Mouse (Mus musculus): Measurements from ENCODE around the gene Gca.
"Not testable (repeated sequence)": the region's sequence is repeated elsewhere in the genome, so short reads cannot be mapped to it uniquely, and the experiment has no call there.

The Gca gene

DNA sequence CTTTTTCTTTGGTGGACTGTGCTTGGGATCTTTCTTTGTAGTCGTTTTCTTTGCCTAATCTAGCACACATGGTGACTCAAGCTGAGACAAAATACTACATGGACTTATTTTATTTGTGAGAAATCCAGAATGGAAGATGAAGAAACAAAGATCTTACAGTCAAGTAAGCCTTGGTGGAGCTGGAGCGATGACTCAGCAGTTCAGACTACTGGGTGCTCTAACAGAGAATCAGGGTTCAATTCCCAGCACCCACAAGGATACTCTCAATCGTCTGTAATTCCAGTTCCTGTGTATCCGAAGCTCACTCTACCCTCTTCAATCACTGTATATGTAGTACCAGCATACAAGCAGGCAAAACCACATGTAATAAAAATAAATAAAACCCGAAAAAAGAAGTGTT is 6.2 kb downstream of the Gca start:
- DNase-seq: peak; percentile 33

DNA sequence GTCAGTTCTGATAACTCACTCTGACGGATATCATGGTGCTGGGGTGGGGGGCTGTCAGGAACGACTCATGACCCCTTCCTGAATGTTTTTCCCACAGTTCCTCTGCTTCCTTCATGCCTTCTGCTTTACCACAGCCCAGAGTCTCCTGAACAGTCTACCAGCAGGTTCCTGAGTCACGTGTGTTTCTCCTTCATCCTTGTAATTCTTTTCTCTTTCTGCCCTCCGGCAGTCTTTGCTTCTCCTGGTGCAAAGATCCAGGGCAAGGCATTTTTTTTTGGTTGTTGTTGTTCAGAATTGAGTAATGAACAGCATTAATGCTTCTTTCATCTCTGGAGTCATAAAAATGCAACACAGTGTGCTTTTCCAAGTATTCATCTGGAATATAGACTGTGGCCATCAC is 6.7 kb downstream of the Gca start:
- no peak for DNase-seq

DNA sequence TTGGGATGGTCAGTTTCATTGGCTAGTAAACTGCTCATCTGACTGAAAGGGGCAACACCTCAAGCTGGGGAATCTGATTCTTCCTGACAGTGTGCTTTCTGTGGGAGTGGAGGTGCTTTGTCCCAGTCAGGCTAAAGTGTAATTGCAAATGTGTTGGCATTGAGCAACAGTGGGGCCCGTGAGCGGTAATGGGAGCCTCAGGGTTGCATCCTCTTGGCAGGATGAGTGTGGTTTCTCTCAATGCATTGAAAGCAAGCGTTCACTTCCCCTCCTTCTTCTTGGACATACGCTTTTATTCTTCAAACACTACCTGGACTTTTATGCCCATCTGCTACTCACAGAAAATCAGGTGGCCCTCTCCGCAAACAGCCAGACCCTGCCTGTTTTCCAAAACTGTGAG is 8.7 kb downstream of the Gca start:
- DNase-seq: no peak

DNA sequence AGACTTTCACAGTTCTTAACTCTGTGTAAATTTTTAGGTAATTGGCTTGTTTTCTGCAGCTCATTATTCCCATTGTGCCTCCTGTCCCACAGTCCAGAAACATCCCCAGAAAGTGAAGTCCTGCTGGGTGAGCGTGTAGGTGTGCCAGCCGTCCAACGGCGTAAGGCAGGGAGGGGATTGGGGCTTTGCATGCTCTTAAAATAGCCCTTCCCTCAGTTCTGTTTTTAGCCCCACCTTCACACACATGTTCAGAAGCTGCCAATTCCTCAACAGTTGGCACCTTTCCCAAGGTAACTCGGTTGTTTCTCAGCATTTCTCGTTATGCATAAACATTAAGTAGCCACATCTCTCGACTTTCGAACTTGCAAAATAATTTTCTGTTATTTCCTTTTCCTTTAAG is 17.6 kb downstream of the Gca start:
- DNase-seq: no peak

DNA sequence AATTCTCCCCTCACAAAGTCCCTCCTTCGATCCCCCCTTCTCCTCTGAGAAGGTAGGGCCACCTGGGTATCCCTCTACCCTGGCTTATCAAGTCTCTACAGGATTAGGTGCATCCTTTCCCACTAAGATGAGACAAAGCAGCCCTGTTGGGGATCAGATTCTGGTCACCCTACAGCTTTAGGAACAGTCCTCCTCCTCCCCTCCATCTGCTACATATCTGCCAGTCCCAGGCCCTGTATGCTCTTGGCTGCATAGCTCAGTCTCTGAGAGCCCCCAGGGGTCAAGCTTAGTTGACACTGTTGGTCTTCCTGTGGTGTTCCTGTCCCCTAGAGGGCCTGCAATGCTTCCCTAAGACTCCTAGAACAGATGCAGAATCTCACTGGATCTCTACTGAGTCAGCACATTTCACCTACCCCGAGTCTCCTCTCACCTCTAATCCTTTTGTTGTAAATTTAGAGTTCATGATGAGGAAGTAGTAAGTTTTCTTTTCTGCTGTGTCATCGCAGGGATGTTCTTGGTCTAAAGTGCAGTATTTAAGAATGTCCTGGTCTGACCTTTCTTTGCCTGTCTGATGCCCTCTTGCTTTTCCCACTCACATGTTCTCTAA is 21.0 kb downstream of the Gca start:
- DNase-seq: no peak

DNA sequence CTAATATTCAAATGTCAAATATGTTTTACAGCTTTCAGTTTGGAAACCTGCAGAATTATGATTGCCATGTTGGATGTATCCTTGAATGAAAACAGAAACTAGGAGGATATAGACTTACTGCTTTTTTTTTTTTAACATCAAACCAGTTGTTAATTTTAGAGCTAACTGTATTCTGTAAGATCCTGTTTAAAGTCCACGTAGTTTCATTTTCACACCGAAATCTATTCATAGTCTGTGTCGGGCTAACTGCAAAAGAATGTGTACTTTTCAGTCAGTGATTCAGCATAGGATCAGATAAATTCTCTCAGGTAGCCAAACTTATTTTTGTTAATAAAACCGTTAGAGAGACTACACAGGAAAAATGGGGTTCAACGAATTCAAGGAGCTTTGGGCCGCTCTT is 21.8 kb downstream of the Gca start:
- no peak for DNase-seq

DNA sequence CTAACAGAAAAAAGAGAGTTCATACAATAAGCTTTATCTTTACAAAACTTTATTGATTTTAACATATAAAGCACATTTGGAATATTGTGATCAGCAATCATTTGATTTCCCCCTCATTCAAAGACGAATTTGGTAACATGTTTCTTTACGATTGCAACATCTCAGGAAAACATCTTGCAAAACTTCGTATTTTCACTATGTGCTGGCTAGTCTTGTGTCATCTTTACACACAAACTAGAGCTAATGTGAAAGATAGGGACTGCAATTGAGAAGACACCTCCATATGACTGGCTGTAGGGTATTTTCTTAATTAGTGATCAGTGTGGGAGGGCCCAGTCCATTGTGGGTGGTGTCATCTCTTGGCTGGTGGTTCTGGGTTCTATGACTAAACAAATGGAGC is 42.2 kb downstream of the Gca start:
- DNase-seq: no peak

DNA sequence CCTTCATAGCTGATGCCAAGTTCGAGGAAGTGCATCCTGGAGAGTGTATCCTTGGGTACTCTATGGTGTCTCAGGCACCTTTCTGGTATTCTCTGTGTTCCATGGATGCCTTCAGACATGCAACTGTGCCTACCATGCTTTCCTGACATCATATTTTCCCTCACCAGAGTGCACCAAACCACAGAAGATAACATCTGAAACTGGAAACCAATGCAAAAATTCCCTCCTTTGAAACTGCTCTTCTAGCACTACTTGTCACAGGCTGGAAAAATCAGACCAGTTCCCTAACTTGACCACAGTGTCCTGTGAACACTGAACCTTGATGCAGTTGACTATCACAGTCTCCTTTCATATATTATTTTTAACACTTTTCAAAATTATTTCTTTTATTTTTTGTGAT is 45.5 kb downstream of the Gca start:
- DNase-seq: no peak

DNA sequence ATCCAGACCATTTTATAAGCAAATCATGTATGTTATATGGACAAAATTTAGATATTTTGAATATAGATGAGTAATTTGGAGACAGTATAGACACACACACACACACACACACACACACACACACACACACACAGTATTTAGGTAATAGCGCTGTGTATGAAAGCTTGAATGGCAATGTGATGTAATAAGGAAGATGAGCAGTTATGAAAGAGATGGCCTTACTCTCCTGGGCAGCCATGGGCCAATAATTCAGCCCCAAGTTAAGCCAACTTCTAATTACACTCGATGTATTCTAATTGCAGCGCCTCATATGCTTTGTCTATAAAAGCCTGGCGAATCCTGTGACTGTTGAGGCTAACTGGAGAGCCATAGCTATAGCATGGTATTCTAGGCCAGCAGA is 50.3 kb downstream of the Gca start:
- DNase-seq: not testable (repeated sequence)

DNA sequence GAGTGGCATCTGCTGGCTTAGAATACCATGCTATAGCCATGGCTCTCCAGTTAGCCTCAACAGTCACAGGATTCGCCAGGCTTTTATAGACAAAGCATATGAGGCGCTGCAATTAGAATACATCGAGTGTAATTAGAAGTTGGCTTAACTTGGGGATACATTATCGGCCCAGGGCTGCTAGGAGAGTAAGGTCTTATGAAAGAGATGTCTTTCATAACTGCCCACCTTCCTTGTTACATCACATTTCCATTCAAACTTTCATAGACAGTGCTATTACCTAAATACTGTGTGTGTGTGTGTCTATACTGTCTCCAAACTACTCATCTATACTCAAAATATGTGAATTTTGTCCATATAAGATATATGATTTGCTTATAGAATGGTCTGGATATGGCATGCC is 51.2 kb downstream of the Gca start:
- DNase-seq: no peak

DNA sequence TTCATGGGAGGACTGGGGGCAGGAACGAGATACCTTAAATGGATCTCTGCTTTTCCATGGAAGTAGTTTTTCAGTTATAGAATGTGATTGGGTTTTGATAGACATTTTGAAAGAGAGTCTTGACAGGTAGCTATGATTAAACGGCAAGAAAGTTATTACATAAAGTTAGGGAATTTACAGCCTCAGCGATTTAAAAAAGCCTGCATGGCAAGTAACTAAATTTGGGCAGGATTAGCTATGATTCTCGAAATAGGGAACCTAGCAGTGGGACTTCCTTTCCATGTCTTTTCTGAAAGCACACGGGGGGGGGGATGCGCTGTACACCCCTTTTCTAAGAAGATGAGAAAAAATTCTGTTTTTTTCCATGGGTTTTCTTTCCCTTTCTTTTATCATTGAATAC is 53.2 kb downstream of the Gca start:
- no peak for DNase-seq

DNA sequence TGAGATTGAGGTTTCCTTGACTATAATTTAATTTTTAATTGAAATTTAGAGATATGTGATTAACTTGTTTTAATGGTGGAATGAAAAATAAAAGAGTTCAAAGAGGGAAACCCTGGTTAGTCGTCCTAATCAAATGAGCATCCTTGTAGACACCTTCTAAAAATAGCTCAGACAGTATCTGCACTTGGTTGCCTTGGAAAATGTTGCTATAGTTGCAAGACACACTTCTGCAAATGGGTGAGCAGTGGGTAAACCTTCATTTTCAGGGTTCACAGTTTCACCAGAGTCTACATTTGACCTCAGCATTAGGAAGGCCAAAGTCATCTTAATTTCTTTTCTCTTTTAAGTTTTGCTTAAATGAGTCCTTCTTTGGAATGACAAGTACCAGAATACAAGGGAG is 54.3 kb downstream of the Gca start:
- DNase-seq: no peak

DNA sequence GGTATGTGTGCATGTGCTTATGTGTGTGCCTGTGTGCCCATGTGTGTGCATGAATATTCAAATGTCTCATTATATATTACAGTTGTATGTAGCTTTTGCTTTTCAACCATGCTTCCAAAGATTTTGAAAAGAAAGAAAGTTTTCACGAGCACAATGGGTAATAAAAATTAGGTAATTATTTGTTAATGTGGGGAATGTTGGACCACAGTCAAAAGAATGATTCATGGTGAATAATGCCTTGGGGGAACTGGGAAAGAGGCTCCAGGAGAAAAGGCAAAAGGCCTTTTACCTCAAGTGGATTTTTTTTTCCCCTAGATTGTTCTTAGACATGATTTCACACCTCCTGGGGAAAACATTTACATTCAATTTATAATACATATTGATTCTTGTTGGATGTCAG is 61.9 kb downstream of the Gca start:
- DNase-seq: no peak

DNA sequence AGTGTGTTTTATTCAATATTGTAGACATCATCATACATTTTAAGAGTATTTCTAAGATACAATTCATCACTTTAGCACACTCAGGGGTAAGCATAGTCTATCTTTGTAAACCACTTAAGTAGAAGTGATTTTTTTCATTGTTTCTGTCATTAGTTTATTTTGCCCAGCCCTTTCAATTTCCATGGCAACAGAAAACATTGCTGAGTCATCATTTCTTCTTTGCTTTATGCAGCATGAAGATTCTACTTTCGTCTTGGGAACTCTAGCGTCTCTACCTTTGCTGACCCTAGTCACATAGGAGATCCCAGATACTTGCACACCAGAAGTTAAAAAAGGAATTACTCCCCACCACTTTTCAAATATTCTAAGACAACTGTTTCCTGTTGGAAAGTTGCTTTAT is 63.6 kb downstream of the Gca start:
- no peak for DNase-seq

DNA sequence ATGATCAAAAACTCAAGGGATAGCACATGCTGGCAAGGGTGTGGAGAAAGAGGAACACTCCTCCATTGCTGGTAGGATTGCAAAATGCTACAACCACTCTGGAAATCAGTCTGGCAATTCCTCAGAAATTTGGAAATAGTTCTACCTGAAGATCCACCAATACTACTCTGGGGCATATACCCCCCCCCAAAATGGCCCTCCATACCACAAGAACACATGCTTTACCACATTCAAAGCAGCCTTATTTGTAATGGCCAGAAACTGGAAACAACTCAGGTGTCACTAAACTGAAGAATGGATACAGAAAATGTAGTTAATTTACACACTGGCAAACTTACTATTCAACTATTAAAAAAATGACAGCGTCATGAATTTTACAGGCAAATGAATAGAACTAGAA is 66.6 kb downstream of the Gca start:
- no peak for DNase-seq

DNA sequence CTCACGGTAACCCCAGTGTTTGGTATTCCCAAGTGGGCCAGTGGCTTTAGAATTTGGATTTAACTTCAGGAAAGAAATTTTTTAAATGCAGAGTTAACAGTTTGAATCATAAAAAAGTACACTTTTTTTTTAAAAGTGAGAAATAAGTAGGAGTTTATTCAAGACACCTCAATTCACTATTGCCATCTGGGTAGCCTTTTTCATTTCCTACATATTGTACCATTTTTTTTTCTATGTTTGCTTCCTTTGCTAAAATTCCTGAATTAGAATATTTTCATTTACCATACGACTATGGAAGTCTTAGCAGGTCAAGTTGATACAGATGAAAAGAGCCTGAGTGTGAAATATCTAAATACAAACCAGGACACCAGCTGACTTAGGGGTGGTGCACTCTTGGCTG is 79.0 kb downstream of the Gca start:
- DNase-seq: no peak

Measured in liver (tissue).